Mouse (Mus musculus) brown adipose tissue, adult 24 weeks (tissue): Measurements from ENCODE around the gene Ugt1a7c. TPM values are rescaled to one million over a fixed set of nuclear protein-coding genes. Genes with fewer than 3 reads are reported as not detected.
"Not testable (repeated sequence)": the region's sequence is repeated elsewhere in the genome, so short reads cannot be mapped to it uniquely, and the experiment has no call there.

Source experiments
- H3K27ac ChIP-seq: fragments of 200-500 bp; replicated peaks from 2 replicates; pipeline ENCODE4 v1.5.1; 2012; ENCODE audit warnings: low read depth, mild to moderate bottlenecking, low read length
- H3K4me1 ChIP-seq: fragments of 200-500 bp; 2 replicates; pipeline ENCODE4 v1.6.1; 2012; ENCODE audit warnings: low read length, mixed read lengths; ENCODE audit not compliant: control insufficient read depth, insufficient read depth, insufficient read length
- H3K4me3 ChIP-seq: fragments of 200-500 bp; 2 replicates; pipeline ENCODE4 v1.5.1; 2012; ENCODE audit warnings: low read depth, mild to moderate bottlenecking, low read length, moderate library complexity; ENCODE audit not compliant: insufficient read depth
- polyA plus RNA-seq: library from polyadenylated mRNA; stranded (reverse); fragments of >200 nt; gene quantifications from 2 replicates; pipeline ENCODE4 v1.2.4, GENCODE M21; 2012; ENCODE audit not compliant: missing spikeins, insufficient read depth, insufficient read length

Gene Ugt1a7c
- polyA plus RNA-seq, 1 experiment, result 1.5 TPM

DNA sequence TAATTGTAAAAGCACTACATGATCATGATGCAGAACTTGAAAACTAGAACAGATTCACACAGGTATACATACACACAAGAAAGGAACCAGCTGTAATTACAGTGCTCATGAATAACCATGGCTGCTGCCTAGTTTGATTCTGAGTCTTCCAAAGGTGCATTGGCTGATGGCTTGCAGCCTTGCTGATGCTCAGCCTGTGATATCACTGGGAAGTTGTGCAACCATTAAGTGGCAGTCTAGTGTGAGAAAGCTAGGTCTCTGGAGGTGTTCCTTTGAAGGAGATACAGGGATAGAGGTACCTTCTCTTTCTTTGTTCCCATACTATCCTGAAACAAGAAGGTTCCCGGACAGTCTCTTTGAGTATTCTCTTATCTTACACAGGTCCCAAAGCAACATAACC, 124.2 kb downstream of the Ugt1a7c start:
- no peak overlapping the region for H3K4me3 ChIP-seq
- H3K27ac ChIP-seq, result no peak overlapping the region
- H3K4me1 ChIP-seq, result no peaks in the 10 kb centered on the region

DNA sequence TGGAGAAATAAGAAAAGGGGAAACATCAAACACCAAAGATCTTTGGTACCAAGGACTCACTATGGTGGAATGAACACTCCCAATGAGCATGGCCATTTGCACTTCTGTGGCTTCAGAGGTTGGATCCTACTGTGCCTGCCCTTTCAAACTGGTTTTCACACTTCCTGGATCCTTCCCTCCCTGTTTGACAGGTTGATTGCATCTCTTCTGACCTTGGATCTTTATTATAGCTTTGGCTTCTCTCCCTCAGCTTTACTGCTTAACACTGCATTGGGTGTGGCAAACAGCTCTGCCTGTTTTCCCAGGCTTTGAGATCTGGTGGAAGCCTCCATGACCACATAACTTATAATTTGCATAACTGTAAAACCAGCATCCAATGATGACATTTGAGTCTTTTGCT, 125.5 kb downstream of the Ugt1a7c start:
- H3K27ac ChIP-seq, result no peak overlapping the region
- H3K4me3 ChIP-seq, result no peak overlapping the region
- H3K4me1 ChIP-seq, result no peaks in the 10 kb centered on the region

DNA sequence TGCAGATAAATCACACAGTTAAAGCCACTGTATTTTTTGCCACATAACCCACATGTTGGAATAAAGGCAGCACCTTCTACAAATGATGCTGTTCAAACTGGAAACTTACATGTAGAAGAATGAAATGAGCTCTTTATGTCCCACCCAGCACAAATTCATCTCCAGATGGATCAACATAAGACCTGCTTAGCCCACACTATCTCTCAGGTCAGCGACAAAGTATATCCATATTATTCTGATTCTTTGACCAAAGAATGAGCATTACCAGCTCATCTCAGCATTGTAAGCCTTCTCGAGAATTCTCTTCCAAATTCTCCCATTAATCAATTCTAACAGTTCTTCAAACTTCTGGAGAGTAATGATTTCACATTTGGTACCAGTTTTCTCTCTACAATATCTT, 127.4 kb downstream of the Ugt1a7c start:
- Histone ChIP-seq H3K4me1 (no peaks in the 10 kb centered on the region), H3K4me3 (no peak overlapping the region), H3K27ac (no peak overlapping the region)

DNA sequence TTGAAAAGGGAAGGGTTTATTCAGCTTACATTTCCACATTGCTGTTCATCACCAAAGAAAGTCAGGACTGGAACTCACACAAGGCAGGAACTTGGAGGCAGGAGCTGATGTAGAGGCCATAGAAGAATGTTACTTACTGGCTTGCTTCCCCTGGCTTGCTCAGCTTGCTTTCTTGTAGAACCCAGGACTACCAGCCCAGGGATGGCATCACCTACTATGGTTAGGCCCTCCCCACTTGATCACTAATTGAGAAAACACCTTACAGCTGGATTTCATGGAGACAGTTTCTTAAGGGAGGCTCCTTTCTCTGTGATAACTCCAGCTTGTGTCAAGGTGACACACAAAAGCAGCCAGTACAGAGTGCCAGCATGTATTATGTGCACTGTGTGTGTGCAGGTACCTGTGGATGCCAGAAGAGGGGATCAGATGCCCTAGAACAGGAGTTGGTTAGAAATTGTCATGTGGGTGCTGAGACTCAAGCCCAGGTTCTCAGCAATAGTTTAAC, 128.2 kb downstream of the Ugt1a7c start:
- H3K4me3 ChIP-seq, H3K27ac ChIP-seq, H3K4me1 ChIP-seq: not testable (repeated sequence)

DNA sequence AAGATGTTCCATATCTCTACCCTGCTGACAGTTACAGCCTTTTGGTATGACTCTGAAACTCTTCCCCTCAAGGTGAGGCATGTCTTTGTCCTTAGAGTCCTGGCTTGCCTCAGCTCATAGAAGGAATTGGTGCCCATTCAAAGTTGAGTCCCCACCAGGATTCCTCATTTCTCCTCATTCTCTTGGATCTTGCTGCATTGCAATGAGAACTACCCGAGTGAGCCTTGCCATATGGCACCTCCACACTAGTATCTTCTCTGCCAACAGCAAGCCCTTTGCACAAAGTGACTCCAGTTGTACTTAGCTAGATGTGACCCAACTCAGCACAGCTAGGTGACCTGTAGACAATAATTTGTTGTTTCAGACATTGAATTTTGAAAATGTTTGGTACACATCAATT, 128.7 kb downstream of the Ugt1a7c start:
- no peak overlapping the region for H3K4me3 ChIP-seq
- H3K4me1 ChIP-seq, result no peaks in the 10 kb centered on the region
- H3K27ac ChIP-seq, result no peak overlapping the region

DNA sequence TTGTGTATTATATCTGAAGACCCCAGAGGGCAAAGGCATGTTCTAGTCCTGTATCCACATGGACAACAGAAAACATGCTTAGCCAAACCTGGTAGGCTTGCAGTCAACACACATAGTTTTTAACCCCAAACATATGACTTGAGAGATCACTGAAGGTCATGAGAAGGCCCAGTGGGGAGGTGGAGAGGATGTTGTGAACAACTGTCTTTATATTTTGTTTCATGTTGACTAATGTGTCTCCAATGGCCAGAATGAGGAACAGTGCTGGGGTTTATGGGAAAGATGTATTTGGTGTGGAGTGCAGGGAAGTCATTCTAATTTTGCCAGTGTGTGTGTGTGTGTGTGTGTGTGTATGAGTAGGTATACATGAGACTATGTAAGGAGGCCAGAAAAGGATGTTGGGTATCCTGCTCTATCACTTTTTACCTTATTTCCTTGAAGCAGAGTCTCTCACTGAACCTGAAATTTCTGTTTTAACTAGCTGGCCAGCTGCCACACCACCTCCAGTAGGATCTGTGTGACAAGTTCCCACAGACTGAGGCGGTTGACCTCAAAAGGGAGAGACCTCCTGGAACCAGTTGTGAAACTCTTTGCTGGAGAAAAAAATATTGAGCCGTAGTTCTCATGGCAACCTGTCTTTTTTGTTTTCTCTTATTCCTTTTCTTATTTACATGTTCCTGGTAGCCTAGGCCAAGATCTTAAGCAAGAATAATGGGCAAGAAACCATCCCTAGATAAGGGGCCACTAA, 129.3 kb downstream of the Ugt1a7c start:
- Histone ChIP-seq H3K27ac (no peak overlapping the region), H3K4me1 (no peaks in the 10 kb centered on the region), H3K4me3 (no peak overlapping the region)

DNA sequence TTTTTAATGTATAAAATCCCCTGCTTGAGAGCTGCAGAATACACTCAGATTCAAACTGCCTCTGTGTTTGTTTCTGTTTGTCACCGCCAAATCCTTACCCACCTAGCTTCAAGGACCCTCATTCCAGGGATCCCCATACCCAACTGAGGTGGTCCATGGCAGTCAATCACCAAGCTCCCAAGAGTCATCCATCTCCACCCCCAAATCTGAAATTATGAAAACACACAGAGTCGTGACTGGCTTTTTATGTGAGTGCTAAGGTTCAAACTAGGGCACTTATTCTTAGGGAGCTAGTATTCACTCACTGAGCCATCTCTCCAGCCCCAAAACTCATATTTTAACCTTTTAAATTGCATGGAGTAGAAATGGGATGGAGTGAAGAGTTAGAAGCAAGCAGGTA, 130.4 kb downstream of the Ugt1a7c start:
- not testable (repeated sequence) for H3K4me3 ChIP-seq, H3K27ac ChIP-seq, H3K4me1 ChIP-seq

DNA sequence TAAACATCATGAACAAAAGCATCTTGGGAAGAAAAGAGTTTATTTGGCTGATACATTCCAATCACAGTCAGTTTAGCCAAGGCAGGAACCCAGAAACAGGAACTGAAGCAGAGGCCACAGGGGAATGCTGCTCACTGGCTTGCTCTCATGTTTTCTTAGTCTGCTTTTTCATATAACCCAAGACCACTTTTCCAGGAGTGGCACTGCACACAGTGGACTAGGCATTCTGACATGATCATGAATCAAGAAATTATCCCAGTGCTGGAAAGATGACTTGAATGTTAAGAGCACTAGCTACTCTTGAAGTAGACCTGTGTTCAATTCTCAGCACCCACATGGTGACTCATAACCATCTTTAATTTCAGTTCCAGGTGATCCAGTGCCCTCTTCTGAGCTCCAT, 130.9 kb downstream of the Ugt1a7c start:
- Histone ChIP-seq H3K27ac (no peak overlapping the region), H3K4me1 (no peaks in the 10 kb centered on the region), H3K4me3 (no peak overlapping the region)

DNA sequence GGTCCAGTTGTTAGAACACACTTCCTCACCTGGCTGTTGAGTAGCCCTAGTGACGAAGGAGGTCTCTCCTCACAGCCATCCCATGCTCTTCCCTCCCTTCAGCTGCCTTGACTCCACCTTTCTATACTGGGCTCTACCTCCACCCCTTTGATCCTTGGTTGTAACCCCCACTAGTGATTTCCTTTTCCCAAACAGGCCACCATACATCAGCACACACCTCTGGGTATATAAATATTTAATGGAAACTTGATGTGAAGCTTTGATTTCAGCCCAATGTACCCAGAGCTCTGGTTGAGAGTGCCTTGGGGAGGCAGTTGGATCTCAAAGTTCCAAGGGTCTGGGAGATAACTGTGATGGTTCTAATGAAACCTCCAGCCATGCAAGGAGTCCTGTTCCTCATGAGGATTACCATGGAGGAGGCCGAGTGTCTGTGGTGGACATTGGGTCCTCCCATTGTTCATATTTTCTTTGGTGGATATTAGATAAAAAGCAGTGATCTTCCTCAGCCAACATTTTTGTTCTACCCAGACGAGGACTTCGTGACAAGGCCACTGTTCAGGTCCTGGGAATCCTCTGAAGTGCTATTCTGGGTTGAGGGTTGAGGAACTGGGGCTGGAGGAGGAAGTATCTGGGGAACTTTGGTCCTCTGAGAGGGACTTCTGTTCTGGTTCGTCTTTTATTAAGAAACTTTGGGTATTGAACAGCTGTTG, 132.0 kb downstream of the Ugt1a7c start, which contains the start of gene Mroh2a:
Gene Mroh2a, plus strand, starts transcription at position 317 of the 710 bp plus-strand sequence.
- no peak within 1 kb of the TSS for H3K27ac ChIP-seq
- H3K4me3 ChIP-seq, result no peak within 1 kb of the TSS
- H3K4me1 ChIP-seq, result no peaks in the 10 kb centered on the region

DNA sequence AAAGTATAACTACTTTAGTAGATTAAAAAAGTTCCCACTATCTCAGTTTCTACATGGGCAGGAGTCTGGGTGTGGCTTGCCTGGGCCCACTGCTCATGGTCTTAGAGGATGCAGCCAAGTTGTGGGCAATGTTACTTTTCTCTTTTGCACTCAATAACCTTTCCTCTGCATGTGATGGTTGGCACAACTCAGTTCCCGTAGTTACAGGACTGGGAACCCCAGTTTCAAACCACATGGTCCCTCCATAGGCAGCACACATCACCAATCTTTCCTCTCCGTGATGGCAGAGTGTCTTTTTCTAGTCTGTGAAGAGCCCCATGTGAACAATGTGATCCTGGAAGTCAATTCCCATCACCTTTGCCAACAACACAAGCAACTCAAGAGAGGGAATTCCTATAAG, 132.6 kb downstream of the Ugt1a7c start:
- Histone ChIP-seq H3K4me1 (no peaks in the 10 kb centered on the region), H3K27ac (no peak overlapping the region), H3K4me3 (no peak overlapping the region)

DNA sequence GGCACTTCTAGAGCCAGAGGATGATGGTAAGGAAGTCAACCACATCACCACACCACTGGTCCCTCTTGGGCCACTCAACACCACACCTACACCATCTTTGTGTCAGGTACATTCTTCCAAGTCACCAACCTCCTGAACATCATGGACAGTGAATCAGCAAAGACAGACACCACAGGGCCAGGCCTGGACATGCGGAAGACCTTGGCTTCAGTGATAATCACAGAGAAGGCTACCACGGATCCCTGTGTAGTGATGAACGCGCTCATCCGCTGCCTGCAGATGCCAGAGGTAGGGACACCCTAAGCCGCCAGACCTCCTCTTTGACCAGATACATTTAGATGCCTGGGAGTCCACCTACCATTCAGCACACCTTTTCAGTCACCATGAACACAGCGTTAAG, 133.3 kb downstream of the Ugt1a7c start:
- no peak overlapping the region for H3K27ac ChIP-seq

DNA sequence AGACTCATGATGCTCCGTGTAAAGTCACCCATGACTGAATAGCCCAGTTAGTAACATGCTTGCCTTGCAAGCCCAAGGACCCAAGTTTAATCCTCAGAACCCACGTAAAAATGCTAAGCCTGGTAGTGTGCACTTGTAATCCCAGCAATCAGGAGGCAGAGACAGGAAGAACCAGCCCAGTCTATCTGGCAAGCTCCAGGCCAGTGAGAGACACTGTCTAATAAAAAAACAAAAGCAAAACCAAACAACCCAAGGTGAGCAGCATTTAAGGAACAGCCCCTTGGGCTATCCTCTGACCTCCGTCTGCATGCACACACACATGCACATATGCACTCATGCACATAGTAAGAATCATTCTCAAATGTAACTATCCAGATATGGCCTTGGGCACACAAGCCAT, 134.7 kb downstream of the Ugt1a7c start:
- H3K4me3 ChIP-seq, result no peak overlapping the region
- H3K27ac ChIP-seq, result no peak overlapping the region
- no peaks in the 10 kb centered on the region for H3K4me1 ChIP-seq

More for the DNA sequence above, 133.3 kb downstream of the Ugt1a7c start:
- H3K4me1 ChIP-seq, result no peaks in the 10 kb centered on the region
- H3K4me3 ChIP-seq, result no peak overlapping the region

DNA sequence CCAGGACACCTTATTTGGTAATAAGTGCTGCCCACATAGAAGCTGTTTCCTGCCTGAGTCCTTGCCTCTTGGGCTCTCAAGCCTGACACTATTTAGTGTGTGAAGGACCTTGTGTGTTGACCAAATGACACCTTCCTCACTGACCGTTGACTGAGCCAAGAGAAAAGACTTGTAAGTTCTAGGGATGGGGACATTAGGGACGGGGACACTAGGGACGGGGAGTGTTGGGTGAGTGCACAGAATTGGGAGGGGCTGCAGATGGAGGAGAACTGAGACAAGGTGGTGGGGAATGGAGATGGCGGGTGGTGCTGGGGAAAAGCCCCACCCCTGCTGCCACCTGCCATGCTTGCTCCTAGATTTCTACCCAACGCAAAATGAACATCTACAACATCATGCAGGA, 135.1 kb downstream of the Ugt1a7c start:
- no peak overlapping the region for H3K4me3 ChIP-seq
- no peak overlapping the region for H3K27ac ChIP-seq
- H3K4me1 ChIP-seq, result no peaks in the 10 kb centered on the region

DNA sequence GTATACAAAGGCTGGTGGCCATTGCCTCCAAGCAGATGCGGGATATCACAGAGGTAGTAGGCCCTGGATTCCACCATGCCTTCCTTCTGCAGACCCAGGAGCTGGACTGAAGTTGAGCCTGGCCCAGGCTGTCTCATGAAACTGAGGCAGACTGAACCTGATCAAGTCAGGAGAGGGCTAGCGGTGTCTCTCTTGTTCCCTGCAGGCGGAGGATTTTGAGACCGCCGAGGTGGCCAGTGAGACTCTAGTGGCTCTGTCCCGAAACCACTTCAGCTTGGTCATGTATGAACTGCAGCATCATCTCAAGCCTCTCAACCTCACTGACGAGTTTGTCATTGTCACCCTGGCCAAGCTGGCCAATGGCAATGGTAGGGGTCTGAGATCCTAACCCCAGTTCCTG, 135.6 kb downstream of the Ugt1a7c start:
- Histone ChIP-seq H3K4me1 (no peaks in the 10 kb centered on the region), H3K27ac (no peak overlapping the region), H3K4me3 (no peak overlapping the region)

DNA sequence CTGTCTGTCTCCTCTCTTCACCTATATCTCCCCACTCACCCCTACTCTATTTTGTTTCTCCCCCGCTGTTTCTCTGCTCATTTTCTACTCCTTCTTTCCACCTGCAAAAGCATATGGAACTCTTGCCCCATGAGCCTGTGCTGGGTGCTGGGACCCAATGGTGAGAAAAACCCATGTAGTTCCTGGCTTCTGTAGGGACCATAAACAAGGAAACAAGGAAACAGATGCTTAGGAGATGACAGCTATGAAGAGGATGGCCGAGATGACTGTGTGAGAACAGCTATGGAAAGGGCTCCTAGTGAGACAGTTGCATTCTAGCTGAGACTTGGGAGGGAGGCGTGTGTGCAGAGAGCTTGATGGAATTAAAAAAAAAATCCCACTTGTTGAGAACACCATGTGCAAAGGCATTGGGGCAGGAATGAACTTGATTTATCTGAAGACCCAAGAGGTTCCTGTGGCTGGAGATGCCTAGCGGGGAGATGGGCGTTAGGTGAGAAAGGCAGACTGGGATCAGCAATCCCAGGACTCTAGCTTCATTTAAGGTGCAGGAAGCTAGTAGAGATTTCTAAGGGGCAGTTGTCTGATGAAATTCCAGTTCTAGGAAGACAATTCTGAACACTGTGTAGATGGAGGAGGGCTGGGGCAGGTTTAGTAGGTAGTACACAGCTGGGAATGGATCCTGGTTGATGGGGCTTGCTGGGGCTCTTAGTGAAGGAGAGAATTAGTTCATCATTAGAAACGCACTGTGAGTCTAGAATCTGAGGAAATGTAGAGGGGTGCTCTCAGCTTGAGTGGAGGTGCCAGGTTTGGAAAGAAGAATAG, 136.3 kb downstream of the Ugt1a7c start:
- H3K4me3 ChIP-seq, result no peak overlapping the region

More for the DNA sequence above, 136.3 kb downstream of the Ugt1a7c start:
- Histone ChIP-seq H3K27ac (no peak overlapping the region), H3K4me1 (no peaks in the 10 kb centered on the region)
